Mouse (Mus musculus): Measurements from ENCODE around the gene Gramd1b. TPM values are rescaled to one million over a fixed set of nuclear protein-coding genes. Genes with fewer than 3 reads are reported as not detected.

Gene Gramd1b
- polyA plus RNA-seq, 1 experiment: 0.02 TPM

GRCm38 (mm10) chr9:40556396-40556795 lies 25.2 kb upstream of the Gramd1b start:
- Histone ChIP-seq H3K36me3 (ENCODE audit: control insufficient read depth) (no peaks in the 10 kb centered on the region), H3K9me3 (ENCODE audit: control insufficient read depth, low read length) (no peaks in the 10 kb centered on the region), H3K4me3 (replicated peaks) (no peak overlapping the region), H3K4me1 (ENCODE audit: control insufficient read depth) (no peaks in the 10 kb centered on the region), H3K27me3 (ENCODE audit: control insufficient read depth) (no peaks in the 10 kb centered on the region)
- TF ChIP-seq GATA1 (IDR thresholded peaks at IDR 0.05; ENCODE audit: low read length) (no peak), TAL1 (IDR thresholded peaks at IDR 0.05; ENCODE audit: low read length) (no peak)

- TF ChIP-seq GATA1 (IDR thresholded peaks at IDR 0.05; ENCODE audit: low read length): no peak
- TF ChIP-seq TAL1 (IDR thresholded peaks at IDR 0.05; ENCODE audit: low read length): no peak
- Histone ChIP-seq H3K4me1 (ENCODE audit: control insufficient read depth) (no peaks in the 10 kb centered on the region), H3K9me3 (ENCODE audit: control insufficient read depth, low read length) (no peaks in the 10 kb centered on the region), H3K36me3 (ENCODE audit: control insufficient read depth) (no peaks in the 10 kb centered on the region), H3K27me3 (ENCODE audit: control insufficient read depth) (no peaks in the 10 kb centered on the region), H3K4me3 (replicated peaks) (no peak overlapping the region)
Observed at GRCm38 (mm10) chr9:40555243-40555642, 24.1 kb upstream of the Gramd1b start.

- no peaks in the 10 kb centered on the region for H3K36me3 ChIP-seq (ENCODE audit: control insufficient read depth)
- no peaks in the 10 kb centered on the region for H3K9me3 ChIP-seq (ENCODE audit: control insufficient read depth, low read length)
- no peaks in the 10 kb centered on the region for H3K27me3 ChIP-seq (ENCODE audit: control insufficient read depth)
- H3K4me1 ChIP-seq (ENCODE audit: control insufficient read depth): no peaks in the 10 kb centered on the region
- TF ChIP-seq TAL1 (IDR thresholded peaks at IDR 0.05; ENCODE audit: low read length) (no peak), GATA1 (IDR thresholded peaks at IDR 0.05; ENCODE audit: low read length) (no peak)
- H3K4me3 ChIP-seq (replicated peaks): no peak overlapping the region
Observed at GRCm38 (mm10) chr9:40547876-40548275, 16.7 kb upstream of the Gramd1b start.

GRCm38 (mm10) chr9:40545193-40545592 lies 14.0 kb upstream of the Gramd1b start:
- TF ChIP-seq GATA1 (IDR thresholded peaks at IDR 0.05; ENCODE audit: low read length) (no peak), TAL1 (IDR thresholded peaks at IDR 0.05; ENCODE audit: low read length) (no peak)
- H3K9me3 ChIP-seq (ENCODE audit: control insufficient read depth, low read length): no peaks in the 10 kb centered on the region
- H3K36me3 ChIP-seq (ENCODE audit: control insufficient read depth): no peaks in the 10 kb centered on the region
- H3K4me3 ChIP-seq (replicated peaks): no peak overlapping the region
- H3K27me3 ChIP-seq (ENCODE audit: control insufficient read depth): no peaks in the 10 kb centered on the region
- no peaks in the 10 kb centered on the region for H3K4me1 ChIP-seq (ENCODE audit: control insufficient read depth)

- Histone ChIP-seq H3K36me3 (ENCODE audit: control insufficient read depth) (no peaks in the 10 kb centered on the region), H3K4me1 (ENCODE audit: control insufficient read depth) (no peaks in the 10 kb centered on the region), H3K27me3 (ENCODE audit: control insufficient read depth) (no peaks in the 10 kb centered on the region), H3K9me3 (ENCODE audit: control insufficient read depth, low read length) (no peaks in the 10 kb centered on the region), H3K4me3 (replicated peaks) (no peak overlapping the region)
- TF ChIP-seq TAL1 (IDR thresholded peaks at IDR 0.05; ENCODE audit: low read length) (no peak), GATA1 (IDR thresholded peaks at IDR 0.05; ENCODE audit: low read length) (no peak)
Observed at GRCm38 (mm10) chr9:40539588-40540140, 8.5 kb upstream of the Gramd1b start.

GRCm38 (mm10) chr9:40537708-40538105 lies 6.5 kb upstream of the Gramd1b start:
- no peak overlapping the region for H3K4me3 ChIP-seq (replicated peaks)
- H3K36me3 ChIP-seq (ENCODE audit: control insufficient read depth): no peaks in the 10 kb centered on the region
- H3K4me1 ChIP-seq (ENCODE audit: control insufficient read depth): no peaks in the 10 kb centered on the region
- H3K9me3 ChIP-seq (ENCODE audit: control insufficient read depth, low read length): no peaks in the 10 kb centered on the region
- no peaks in the 10 kb centered on the region for H3K27me3 ChIP-seq (ENCODE audit: control insufficient read depth)
- no peak for TF ChIP-seq GATA1 (IDR thresholded peaks at IDR 0.05; ENCODE audit: low read length)
- no peak for TF ChIP-seq TAL1 (IDR thresholded peaks at IDR 0.05; ENCODE audit: low read length)

- Histone ChIP-seq H3K9me3 (ENCODE audit: control insufficient read depth, low read length) (no peaks in the 10 kb centered on the region), H3K4me3 (replicated peaks) (no peak overlapping the region), H3K4me1 (ENCODE audit: control insufficient read depth) (no peaks in the 10 kb centered on the region), H3K36me3 (ENCODE audit: control insufficient read depth) (no peaks in the 10 kb centered on the region), H3K27me3 (ENCODE audit: control insufficient read depth) (no peaks in the 10 kb centered on the region)
- TF ChIP-seq GATA1 (IDR thresholded peaks at IDR 0.05; ENCODE audit: low read length): no peak
- no peak for TF ChIP-seq TAL1 (IDR thresholded peaks at IDR 0.05; ENCODE audit: low read length)
Observed at GRCm38 (mm10) chr9:40537044-40537707, 6.0 kb upstream of the Gramd1b start.

- Histone ChIP-seq H3K9me3 (ENCODE audit: control insufficient read depth, low read length) (no peaks in the 10 kb centered on the region), H3K36me3 (ENCODE audit: control insufficient read depth) (no peaks in the 10 kb centered on the region), H3K27me3 (ENCODE audit: control insufficient read depth) (peaks cover 6% of the 10 kb centered on the region), H3K4me1 (ENCODE audit: control insufficient read depth) (no peaks in the 10 kb centered on the region), H3K4me3 (replicated peaks) (no peak overlapping the region)
- TF ChIP-seq TAL1 (IDR thresholded peaks at IDR 0.05; ENCODE audit: low read length): no peak
- TF ChIP-seq GATA1 (IDR thresholded peaks at IDR 0.05; ENCODE audit: low read length): no peak
Observed at GRCm38 (mm10) chr9:40530536-40530935, 647 bp downstream of the Gramd1b start.

GRCm38 (mm10) chr9:40528733-40529132 lies 2.5 kb downstream of the Gramd1b start:
- Histone ChIP-seq H3K27me3 (ENCODE audit: control insufficient read depth) (peaks cover 6% of the 10 kb centered on the region), H3K4me1 (ENCODE audit: control insufficient read depth) (no peaks in the 10 kb centered on the region), H3K9me3 (ENCODE audit: control insufficient read depth, low read length) (no peaks in the 10 kb centered on the region), H3K36me3 (ENCODE audit: control insufficient read depth) (no peaks in the 10 kb centered on the region), H3K4me3 (replicated peaks) (no peak overlapping the region)
- TF ChIP-seq TAL1 (IDR thresholded peaks at IDR 0.05; ENCODE audit: low read length) (no peak), GATA1 (IDR thresholded peaks at IDR 0.05; ENCODE audit: low read length) (no peak)

All from erythroblast, embryonic 14.5 days (primary cell).